Mouse (Mus musculus): ENCODE data around the gene Mtss1l. TPM values are rescaled to one million over a fixed set of nuclear protein-coding genes. Genes with fewer than 3 reads are reported as not detected.

Mtss1l gene
- total and polyA plus RNA-seq, 3 experiments = 0.64 to 0.66 TPM; not detected in 1

DNA sequence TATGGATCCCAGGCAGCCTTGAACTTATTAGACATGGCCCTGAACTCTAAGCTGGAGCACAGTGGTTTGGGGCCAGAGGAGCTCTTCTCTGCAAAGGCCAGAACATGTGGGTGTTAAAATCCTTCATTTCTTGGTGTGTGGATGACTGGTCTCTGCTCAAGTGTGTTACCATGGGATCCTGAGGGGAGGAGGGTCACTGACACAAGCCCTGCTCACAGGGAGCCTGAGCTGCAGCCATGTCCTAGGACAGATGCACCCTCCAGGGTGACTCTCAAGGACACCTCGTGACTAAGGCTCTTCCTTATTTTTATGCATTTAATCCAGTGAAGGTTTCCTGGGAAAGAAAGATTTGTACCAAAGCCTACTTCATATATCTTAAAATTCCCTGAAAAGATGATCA is 23.2 kb upstream of the Mtss1l start:
- Histone ChIP-seq H3K4me1 (ENCODE audit: control insufficient read depth in 1 of 2, insufficient read depth in 2 of 2) (peaks cover 0 to 28% of the 10 kb centered on the region in 2 experiments; a peak in 2 of 4 replicates), H3K9ac (ENCODE audit: insufficient read depth, low read depth) (no peak overlapping the region), H3K9me3 (replicated peaks; ENCODE audit: low read length) (no peaks in the 10 kb centered on the region), H3K4me2 (ENCODE audit: insufficient read depth, low read depth, poor library complexity, severe bottlenecking) (no peak overlapping the region), H3K27me3 (replicated peaks) (no peaks in the 10 kb centered on the region), H3K36me3 (replicated peaks in 1 of 2; ENCODE audit: control insufficient read depth in 1 of 2, insufficient read depth in 1 of 2, low read length in 1 of 2) (peaks cover 35 to 93% of the 10 kb centered on the region in 2 experiments), H3K79me2 (replicated peaks; ENCODE audit: control insufficient read depth, extremely low read depth, insufficient read depth, poor library complexity, severe bottlenecking) (no peaks in the 10 kb centered on the region), H3K27ac (ENCODE audit: insufficient read depth, low read depth) (no peak overlapping the region), H3K4me3 (replicated peaks in 1 of 3; ENCODE audit: low read depth in 2 of 3, low read length in 2 of 3, poor library complexity in 1 of 3) (no peak overlapping the region)
- in situ Hi-C loops (cut with MboI; ENCODE audit: low pct_ligation_motif_present, low pct_unique_long_range_greater_than_20kb, low sequenced_read_pairs) = no loop called here
- dilution Hi-C loops (cut with MboI; ENCODE audit: extremely low pct_ligation_motif_present, extremely low pct_unique_long_range_greater_than_20kb, low sequenced_read_pairs) = no loop called here
- DNase-seq (ENCODE audit: extremely low read depth) = no peak
- TF ChIP-seq NELFE (IDR thresholded peaks at IDR 0.05; ENCODE audit: low read depth, low read length) (no peak), UBTF (IDR thresholded peaks at IDR 0.05; ENCODE audit: low read depth, low read length) (no peak), TCF12 (IDR thresholded peaks at IDR 0.05; ENCODE audit: low read depth, low read length) (no peak), E2F4 (IDR thresholded peaks at IDR 0.05; ENCODE audit: insufficient replicate concordance, low read depth, low read length) (no peak), GABPA (IDR thresholded peaks at IDR 0.05; ENCODE audit: insufficient replicate concordance, low read depth, low read length) (no peak), ELF1 (IDR thresholded peaks at IDR 0.05; ENCODE audit: low read depth, low read length) (no peak), CTCF (conservative IDR thresholded peaks at IDR 0.05 in 1 of 2, IDR thresholded peaks at IDR 0.05 in 1 of 2; ENCODE audit: low read depth in 2 of 2, low read length in 2 of 2) (no peak), RAD21 (IDR thresholded peaks at IDR 0.05; ENCODE audit: low read depth, low read length) (no peak), RCOR1 (conservative IDR thresholded peaks at IDR 0.05; ENCODE audit: low read depth, low read length) (no peak), PAX5 (IDR thresholded peaks at IDR 0.05; ENCODE audit: low read length) (no peak), HCFC1 (IDR thresholded peaks at IDR 0.05; ENCODE audit: low read depth, low read length) (no peak), TBP (conservative IDR thresholded peaks at IDR 0.05; ENCODE audit: low read depth, low read length) (no peak), ZKSCAN1 (IDR thresholded peaks at IDR 0.05; ENCODE audit: borderline replicate concordance, low read depth, low read length) (no peak), JUN (IDR thresholded peaks at IDR 0.05; ENCODE audit: insufficient read depth, low read depth, low read length) (no peak), EP300 (IDR thresholded peaks at IDR 0.05; ENCODE audit: low read length) (no peak), IRF4 (IDR thresholded peaks at IDR 0.05; ENCODE audit: low read depth, low read length) (no peak), MXI1 (IDR thresholded peaks at IDR 0.05; ENCODE audit: low read depth, low read length) (no peak), MAFK (IDR thresholded peaks at IDR 0.05; ENCODE audit: insufficient replicate concordance, low read length) (no peak), ZNF384 (IDR thresholded peaks at IDR 0.05; ENCODE audit: low read depth, low read length) (no peak)

GRCm38 (mm10) chr8:110699501-110699900 is 21.8 kb upstream of the Mtss1l start:
- no peak for DNase-seq (ENCODE audit: extremely low read depth)
- no peaks in the 10 kb centered on the region for H3K9me3 ChIP-seq (replicated peaks; ENCODE audit: low read length)
- H3K4me3 ChIP-seq (replicated peaks in 1 of 3; ENCODE audit: low read depth in 2 of 3, low read length in 2 of 3, poor library complexity in 1 of 3) = no peak overlapping the region
- H3K4me1 ChIP-seq (ENCODE audit: control insufficient read depth in 1 of 2, insufficient read depth in 2 of 2) = peaks cover 3 to 42% of the 10 kb centered on the region in 2 experiments
- TF ChIP-seq CHD1 (IDR thresholded peaks at IDR 0.05; ENCODE audit: low read depth, low read length) = no peak
- TF ChIP-seq MEF2A (IDR thresholded peaks at IDR 0.05; ENCODE audit: borderline replicate concordance, low read depth, low read length) = no peak
- TF ChIP-seq ETS1 (conservative IDR thresholded peaks at IDR 0.05; ENCODE audit: low read depth, low read length) = no peak
- no peak for TF ChIP-seq CTCF (conservative IDR thresholded peaks at IDR 0.05 in 1 of 2, IDR thresholded peaks at IDR 0.05 in 1 of 2; ENCODE audit: low read depth in 2 of 2, low read length in 2 of 2)
- no peak for TF ChIP-seq NELFE (IDR thresholded peaks at IDR 0.05; ENCODE audit: low read depth, low read length)
- TF ChIP-seq JUN (IDR thresholded peaks at IDR 0.05; ENCODE audit: insufficient read depth, low read depth, low read length) = no peak
- no peak for TF ChIP-seq E2F4 (IDR thresholded peaks at IDR 0.05; ENCODE audit: insufficient replicate concordance, low read depth, low read length)
- TF ChIP-seq TCF12 (IDR thresholded peaks at IDR 0.05; ENCODE audit: low read depth, low read length) = no peak
- peaks cover 30 to 89% of the 10 kb centered on the region in 2 experiments for H3K36me3 ChIP-seq (replicated peaks in 1 of 2; ENCODE audit: control insufficient read depth in 1 of 2, insufficient read depth in 1 of 2, low read length in 1 of 2)
- no peaks in the 10 kb centered on the region for H3K27me3 ChIP-seq (replicated peaks)
- H3K4me2 ChIP-seq (ENCODE audit: insufficient read depth, low read depth, poor library complexity, severe bottlenecking) = no peak overlapping the region
- dilution Hi-C loops (cut with MboI; ENCODE audit: extremely low pct_ligation_motif_present, extremely low pct_unique_long_range_greater_than_20kb, low sequenced_read_pairs) = no loop called here
- in situ Hi-C loops (cut with MboI; ENCODE audit: low pct_ligation_motif_present, low pct_unique_long_range_greater_than_20kb, low sequenced_read_pairs) = no loop called here
- no peak overlapping the region for H3K27ac ChIP-seq (ENCODE audit: insufficient read depth, low read depth)
- H3K9ac ChIP-seq (ENCODE audit: insufficient read depth, low read depth) = no peak overlapping the region
- H3K79me2 ChIP-seq (replicated peaks; ENCODE audit: control insufficient read depth, extremely low read depth, insufficient read depth, poor library complexity, severe bottlenecking) = no peaks in the 10 kb centered on the region

Measured in CH12.LX (cell line).